Mouse (Mus musculus) testis, adult 2 months (tissue): ENCODE data around the gene Tcf12. TPM values are rescaled to one million over a fixed set of nuclear protein-coding genes. Genes with fewer than 3 reads are reported as not detected.

Experiments
- H3K27ac ChIP-seq: fragments of 200-500 bp; 2 replicates; pipeline ENCODE4 v1.5.1; 2012; ENCODE audit warnings: low read depth, low read length; ENCODE audit not compliant: control insufficient read depth, insufficient read depth
- H3K27me3 ChIP-seq: fragments of 200-500 bp; 2 replicates; pipeline ENCODE4 v1.6.1; 2012; ENCODE audit warnings: mild to moderate bottlenecking, low read length, moderate library complexity; ENCODE audit not compliant: control insufficient read depth, insufficient read depth
- H3K36me3 ChIP-seq: fragments of 200-500 bp; 2 replicates; pipeline ENCODE4 v1.6.1; 2012; ENCODE audit warnings: mild to moderate bottlenecking, low read length; ENCODE audit not compliant: control insufficient read depth, insufficient read depth
- H3K4me1 ChIP-seq: fragments of 200-500 bp; 2 replicates; pipeline ENCODE4 v1.6.1; 2012; ENCODE audit warnings: low read length; ENCODE audit not compliant: control insufficient read depth, insufficient read depth
- H3K4me3 ChIP-seq: fragments of 200-500 bp; 2 replicates; pipeline ENCODE4 v1.5.1; 2012; ENCODE audit warnings: low read depth, mild to moderate bottlenecking, low read length, moderate library complexity, mixed read lengths; ENCODE audit not compliant: control insufficient read depth
- CTCF ChIP-seq: fragments of 200-500 bp; IDR thresholded peaks from 2 replicates; pipeline ENCODE4 v1.5.1; 2012; ENCODE audit warnings: low read depth, mild to moderate bottlenecking, inconsistent platforms, low read length, moderate library complexity; ENCODE audit not compliant: control insufficient read depth, insufficient read depth, insufficient replicate concordance
- POLR2A ChIP-seq: fragments of 200-500 bp; IDR thresholded peaks from 2 replicates; pipeline ENCODE4 v1.6.1; 2012; ENCODE audit warnings: low read depth, mild to moderate bottlenecking, inconsistent platforms, low read length, moderate library complexity; ENCODE audit not compliant: control insufficient read depth
- polyA plus RNA-seq: library from polyadenylated mRNA; depleted of rRNA; stranded (reverse); fragments of >200 nt; gene quantifications from 2 replicates; pipeline ENCODE4 v1.2.3, GENCODE M21; 2012

Tcf12 gene
- polyA plus RNA-seq, 1 experiment, result 20.0 TPM

DNA sequence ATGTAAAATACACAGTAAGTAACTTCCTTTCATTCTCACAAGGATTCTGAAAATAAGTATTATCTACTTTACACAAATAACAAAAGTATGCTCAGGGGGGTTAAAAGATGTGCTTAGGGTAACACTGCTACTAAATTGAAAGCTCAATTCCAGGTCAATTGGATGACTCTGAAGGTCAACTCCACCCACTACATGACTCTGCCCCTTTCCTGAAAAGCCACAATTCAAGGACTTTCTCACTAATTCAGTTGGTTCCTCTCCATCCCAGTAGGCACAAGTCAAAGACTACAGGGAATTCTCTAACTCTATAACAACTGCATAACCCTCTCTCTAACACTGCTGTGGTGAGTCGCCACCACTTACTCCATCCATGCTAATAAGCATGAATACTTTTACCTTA lies 8.2 kb downstream of the Tcf12 start:
- Histone ChIP-seq H3K4me1 (no peaks in the 10 kb centered on the region), H3K4me3 (no peak overlapping the region), H3K36me3 (no peaks in the 10 kb centered on the region), H3K27me3 (no peaks in the 10 kb centered on the region), H3K27ac (no peak overlapping the region)
- TF ChIP-seq POLR2A, result no peak

GRCm38 (mm10) chr9:72099945-72100685 lies 11.6 kb downstream of the Tcf12 start:
- Histone ChIP-seq H3K4me3 (no peak overlapping the region), H3K4me1 (no peaks in the 10 kb centered on the region), H3K36me3 (no peaks in the 10 kb centered on the region), H3K27ac (no peak overlapping the region), H3K27me3 (no peaks in the 10 kb centered on the region)
- no peak for TF ChIP-seq POLR2A
- TF ChIP-seq CTCF, result no peak

DNA sequence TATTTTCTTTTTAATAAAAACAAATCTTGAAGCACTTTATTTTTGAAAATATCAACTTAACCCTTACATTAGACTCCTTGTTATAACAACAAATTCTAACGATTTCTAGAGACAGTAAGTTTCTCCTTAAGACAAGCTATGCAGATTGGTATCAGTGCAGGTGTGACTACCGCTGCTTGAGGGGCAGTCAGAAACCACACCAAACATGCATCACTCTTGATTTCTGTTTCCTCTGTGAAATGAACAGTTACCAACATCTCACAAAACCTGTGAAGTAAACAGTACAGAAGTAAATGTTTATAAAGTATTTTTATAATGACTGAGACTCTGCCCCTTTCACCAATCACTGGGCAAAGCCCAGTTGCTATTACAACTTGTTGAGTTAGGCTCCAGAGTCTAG lies 13.6 kb downstream of the Tcf12 start:
- Histone ChIP-seq H3K27me3 (no peaks in the 10 kb centered on the region), H3K27ac (no peak overlapping the region), H3K4me1 (no peaks in the 10 kb centered on the region), H3K4me3 (no peak overlapping the region), H3K36me3 (no peaks in the 10 kb centered on the region)
- TF ChIP-seq CTCF (no peak), POLR2A (no peak)

- no peak overlapping the region for H3K27ac ChIP-seq
- H3K4me1 ChIP-seq, result no peaks in the 10 kb centered on the region
- H3K27me3 ChIP-seq, result no peaks in the 10 kb centered on the region
- H3K36me3 ChIP-seq, result no peaks in the 10 kb centered on the region
- H3K4me3 ChIP-seq, result no peak overlapping the region
- TF ChIP-seq POLR2A (no peak), CTCF (no peak)
Observed at GRCm38 (mm10) chr9:72097083-72097482, 14.6 kb downstream of the Tcf12 start.

DNA sequence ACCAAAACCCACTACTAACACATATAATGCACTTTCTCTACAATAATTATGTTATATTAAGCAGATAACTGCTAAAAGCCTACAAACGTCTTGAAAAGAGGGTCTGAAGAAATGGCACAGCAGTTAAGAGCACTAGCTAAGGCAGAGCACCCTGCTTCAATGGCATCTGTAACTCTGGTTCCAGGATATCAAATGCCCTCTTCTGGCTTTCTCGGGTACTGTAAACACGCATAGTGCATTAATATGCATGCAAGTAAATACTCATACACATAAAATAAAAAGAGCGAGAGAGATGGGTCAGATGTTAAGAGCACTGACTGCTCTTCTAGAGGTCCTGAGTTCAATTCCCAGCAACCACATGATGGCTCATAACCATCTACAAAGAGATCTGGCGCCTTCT lies 17.0 kb downstream of the Tcf12 start:
- TF ChIP-seq CTCF, result no peak
- no peak for TF ChIP-seq POLR2A
- Histone ChIP-seq H3K4me3 (no peak overlapping the region), H3K27ac (no peak overlapping the region), H3K36me3 (no peaks in the 10 kb centered on the region), H3K27me3 (no peaks in the 10 kb centered on the region), H3K4me1 (no peaks in the 10 kb centered on the region)

DNA sequence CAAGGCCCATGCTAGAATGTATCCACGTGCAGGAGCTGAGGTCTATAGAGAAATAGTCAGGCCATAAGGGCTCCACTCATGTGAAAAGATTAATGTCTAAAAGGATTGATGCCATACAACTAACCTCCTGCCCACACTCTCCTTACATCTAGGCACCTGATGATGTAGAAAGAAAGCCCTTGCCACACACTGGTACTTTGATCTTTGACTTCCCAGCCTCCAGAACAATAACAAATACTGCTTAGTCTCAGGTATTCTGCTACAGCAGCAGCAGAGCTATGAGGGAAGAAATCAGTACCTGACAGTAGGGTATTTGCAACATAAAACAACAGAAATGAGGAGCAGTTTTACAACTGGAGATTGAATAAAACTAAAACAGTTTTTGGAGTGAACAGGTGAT lies 19.5 kb downstream of the Tcf12 start:
- Histone ChIP-seq H3K36me3 (no peaks in the 10 kb centered on the region), H3K27me3 (no peaks in the 10 kb centered on the region), H3K27ac (no peak overlapping the region), H3K4me1 (no peaks in the 10 kb centered on the region), H3K4me3 (no peak overlapping the region)
- no peak for TF ChIP-seq CTCF
- TF ChIP-seq POLR2A, result no peak

GRCm38 (mm10) chr9:72088893-72089611 lies 22.6 kb downstream of the Tcf12 start:
- Histone ChIP-seq H3K27me3 (no peaks in the 10 kb centered on the region), H3K4me3 (no peak overlapping the region), H3K36me3 (no peaks in the 10 kb centered on the region), H3K4me1 (no peaks in the 10 kb centered on the region), H3K27ac (no peak overlapping the region)
- TF ChIP-seq POLR2A, result no peak
- no peak for TF ChIP-seq CTCF
